Mouse (Mus musculus): ENCODE data around the gene Gck.
A peak's percentile ranks its signal among the peaks of the same experiment; 100 is the strongest.
"Not testable (repeated sequence)": the region's sequence is repeated elsewhere in the genome, so short reads cannot be mapped to it uniquely, and the experiment has no call there.

Gene Gck

DNA sequence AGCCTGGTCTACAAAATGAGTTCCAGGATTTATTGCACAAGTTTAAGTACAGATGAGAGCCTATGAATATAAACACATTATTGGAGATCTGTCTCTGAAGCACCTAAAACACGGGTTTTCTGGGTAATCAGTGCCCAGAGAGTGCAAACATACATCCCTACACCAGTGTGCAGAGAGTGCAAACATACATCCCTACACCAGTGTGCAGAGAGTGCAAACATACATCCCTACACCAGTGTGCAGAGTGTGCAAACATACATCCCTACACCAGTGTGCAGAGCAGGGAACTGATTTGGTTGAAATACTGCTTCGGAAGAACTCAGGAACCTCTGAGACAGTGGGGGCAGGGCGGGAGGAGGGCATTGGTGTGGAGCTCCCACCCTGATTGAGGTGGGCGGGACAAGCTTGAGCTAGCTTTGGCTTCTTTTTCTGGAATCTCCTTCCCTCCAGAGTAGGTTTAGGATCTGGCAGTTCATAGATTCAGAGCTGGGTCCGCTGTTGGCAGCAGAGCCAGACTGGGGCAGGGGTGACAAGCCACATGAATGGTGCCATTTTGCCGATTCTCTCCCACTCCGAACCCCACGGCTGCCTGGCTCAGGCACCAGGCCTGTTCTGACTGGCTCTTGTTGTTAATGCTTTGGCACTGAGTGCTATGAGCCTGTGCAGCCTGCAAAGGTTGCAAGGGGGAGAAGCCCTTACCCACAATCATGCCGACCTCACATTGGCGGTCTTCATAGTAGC lies 43.9 kb downstream of the Gck start:
- peak; percentile 32 for DNase-seq

- no peak for DNase-seq
Observed at GRCm38 (mm10) chr11:5904871-5905270, 45.0 kb downstream of the Gck start.

DNA sequence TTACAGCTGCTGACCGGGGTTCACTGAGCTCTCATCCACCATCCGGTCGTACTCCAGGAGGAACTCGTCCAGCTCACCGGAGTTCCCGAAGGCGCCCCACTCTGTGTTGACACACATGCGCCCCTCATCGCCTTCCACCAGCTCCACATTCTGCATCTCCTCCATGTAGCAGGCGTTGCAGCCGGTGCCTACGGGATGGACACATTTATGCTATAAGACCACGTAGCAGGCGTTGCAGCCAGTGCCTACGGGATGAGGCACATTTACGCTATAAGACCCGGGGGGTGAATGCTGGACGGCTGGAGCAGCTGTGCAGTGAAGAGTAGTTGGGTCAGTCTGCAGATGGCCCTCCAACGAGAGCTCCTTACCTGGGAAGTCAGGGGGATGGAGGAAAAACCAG lies 45.5 kb downstream of the Gck start:
- DNase-seq, result no peak

GRCm38 (mm10) chr11:5903844-5904243 lies 46.0 kb downstream of the Gck start:
- DNase-seq, result peak; percentile 35

DNA sequence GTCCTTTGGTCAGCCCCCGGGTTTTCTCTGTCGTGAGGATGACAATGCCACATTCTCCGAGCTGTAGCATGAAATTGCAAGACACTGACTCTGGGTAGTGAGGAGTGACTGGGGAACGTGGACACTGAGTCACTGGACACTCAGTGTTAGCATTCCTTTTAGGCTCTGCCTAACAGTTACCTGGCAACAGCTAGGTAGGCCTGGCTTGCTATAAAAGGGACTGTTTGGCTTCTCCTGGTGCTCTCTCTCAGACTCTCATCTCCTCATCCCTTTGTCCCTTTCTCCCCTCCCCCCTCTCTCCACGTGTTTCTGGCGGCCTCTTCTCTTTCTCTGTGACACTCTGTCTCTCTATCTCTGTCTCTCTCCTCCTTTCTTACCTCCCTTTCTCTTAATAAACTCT lies 47.5 kb downstream of the Gck start:
- no peak for DNase-seq

DNA sequence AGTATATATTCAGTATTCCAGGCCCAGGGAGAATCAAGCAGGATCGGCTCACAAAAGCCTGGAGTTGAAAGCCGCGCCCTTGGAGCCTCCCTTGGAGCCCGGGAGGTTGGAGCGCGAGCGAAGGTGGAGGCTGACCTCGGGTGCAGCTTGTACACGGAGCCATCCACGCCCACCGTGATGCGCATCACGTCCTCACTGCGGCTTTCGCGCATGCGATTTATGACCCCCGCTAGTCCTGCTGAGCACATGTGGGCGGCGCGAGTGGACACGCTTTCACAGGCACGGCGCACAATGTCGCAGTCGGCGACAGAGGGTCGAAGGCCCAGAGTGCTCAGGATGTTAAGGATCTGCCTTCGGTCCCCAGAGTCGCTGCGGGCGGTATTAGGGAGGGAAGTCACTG lies 47.9 kb downstream of the Gck start:
- peak; percentile 66 for DNase-seq

DNA sequence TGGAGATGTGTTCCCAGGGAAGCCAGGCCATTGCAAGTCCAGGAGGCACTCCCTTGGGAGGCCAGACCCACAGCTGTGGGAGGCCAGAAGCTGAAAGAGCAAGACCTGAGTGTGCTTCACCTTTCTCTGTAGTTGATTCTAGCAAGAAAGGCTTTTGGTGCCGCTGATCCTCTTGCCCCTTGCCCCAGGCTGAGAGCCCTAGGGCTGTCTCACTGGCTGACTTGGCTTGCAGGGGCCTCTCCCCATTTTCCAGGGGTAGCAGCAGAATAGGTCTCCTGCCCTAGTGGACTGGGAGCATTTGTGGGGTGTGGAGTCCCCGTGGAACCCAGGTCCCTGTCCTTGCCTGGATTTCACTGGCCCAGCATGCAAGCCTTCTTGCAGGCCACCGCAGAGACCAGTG lies 48.6 kb downstream of the Gck start:
- no peak for DNase-seq

DNA sequence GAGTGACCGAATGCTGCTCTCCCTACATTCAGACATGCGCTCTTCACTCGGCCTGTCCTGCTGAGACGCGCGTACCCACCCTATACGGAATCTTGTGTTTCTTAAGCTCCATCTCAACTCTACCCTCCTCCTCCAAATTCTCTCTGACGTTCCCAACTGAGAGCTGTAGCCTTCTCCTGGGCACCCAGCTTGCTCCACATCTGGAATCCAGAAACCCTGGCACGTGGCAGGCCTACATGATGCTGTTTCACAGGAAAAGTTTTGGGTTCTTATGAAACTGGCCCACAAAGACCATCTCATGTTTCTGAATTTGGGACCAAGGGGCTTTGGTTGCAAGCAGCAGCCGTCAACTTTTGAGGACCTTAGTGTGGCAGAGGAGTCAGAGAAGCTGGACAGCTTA lies 50.6 kb downstream of the Gck start:
- no peak for DNase-seq

GRCm38 (mm10) chr11:5898531-5898930 lies 51.4 kb downstream of the Gck start, which contains the start of gene Myl7:
Myl7 (minus strand) TSS chr11:5898782.
- DNase-seq, result no peak

- no peak for DNase-seq
Observed at GRCm38 (mm10) chr11:5897839-5898238, 52.0 kb downstream of the Gck start.

DNA sequence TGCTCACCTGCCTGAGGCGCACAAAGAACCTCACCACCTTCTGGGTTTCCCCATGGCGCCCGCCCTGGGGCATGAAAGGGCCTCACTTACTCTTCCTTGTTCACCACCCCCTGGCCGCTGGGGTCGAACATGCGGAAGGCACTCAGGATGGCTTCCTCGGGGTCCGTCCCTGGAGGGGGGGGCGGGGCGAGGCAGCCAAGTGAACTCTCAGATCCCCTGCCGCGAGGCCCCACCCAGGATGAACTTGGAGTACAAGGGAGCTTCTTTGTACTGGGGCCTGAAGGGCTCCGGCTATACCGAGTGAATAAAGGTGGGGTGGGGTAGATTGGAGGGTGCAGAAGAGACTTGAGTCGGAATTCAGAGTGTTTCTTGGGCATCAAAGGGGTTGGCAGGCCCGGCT lies 52.7 kb downstream of the Gck start:
- DNase-seq, result no peak

DNA sequence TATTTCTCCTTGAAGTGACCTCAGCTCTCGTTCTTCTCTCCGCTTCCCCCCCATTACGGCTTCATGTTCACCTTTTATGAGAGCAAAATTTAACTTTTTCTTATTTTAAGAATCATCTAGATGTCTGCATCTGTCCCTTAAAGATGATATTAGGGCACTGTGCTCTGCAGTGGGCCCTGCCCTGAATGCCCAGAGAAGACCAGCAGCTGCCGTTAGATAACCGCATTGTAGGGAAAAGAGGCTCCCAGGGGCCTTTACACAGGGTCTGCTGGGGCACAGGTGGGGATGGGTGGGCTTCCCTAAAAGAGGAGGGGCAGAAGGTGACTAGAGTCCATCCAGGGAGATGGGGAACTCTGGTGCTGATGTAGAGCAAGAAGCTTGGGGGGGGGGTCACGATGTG lies 56.1 kb downstream of the Gck start:
- DNase-seq, result no peak

GRCm38 (mm10) chr11:5892810-5893368 lies 57.0 kb downstream of the Gck start:
- no peak for DNase-seq

- no peak for DNase-seq
Observed at GRCm38 (mm10) chr11:5892151-5892591, 57.7 kb downstream of the Gck start.

DNA sequence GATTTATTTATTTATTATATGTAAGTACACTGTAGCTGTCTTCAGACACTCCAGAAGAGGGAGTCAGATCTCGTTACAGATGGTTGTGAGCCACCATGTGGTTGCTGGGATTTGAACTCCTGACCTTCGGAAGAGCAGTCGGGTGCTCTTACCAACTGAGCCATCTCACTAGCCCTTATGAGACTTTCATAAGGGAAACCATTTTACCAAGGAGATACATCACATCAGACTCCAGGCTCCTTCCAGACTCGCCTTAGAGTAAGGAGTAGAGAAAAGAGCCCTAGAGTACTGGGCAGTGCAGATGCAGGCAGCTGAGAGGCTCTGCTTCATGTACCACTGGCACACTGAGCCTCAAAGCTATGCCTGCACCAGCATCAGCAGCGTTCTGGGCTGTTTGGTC lies 61.3 kb downstream of the Gck start:
- DNase-seq, result not testable (repeated sequence)

- DNase-seq, result no peak
Observed at GRCm38 (mm10) chr11:5887250-5887649, 62.6 kb downstream of the Gck start.

DNA sequence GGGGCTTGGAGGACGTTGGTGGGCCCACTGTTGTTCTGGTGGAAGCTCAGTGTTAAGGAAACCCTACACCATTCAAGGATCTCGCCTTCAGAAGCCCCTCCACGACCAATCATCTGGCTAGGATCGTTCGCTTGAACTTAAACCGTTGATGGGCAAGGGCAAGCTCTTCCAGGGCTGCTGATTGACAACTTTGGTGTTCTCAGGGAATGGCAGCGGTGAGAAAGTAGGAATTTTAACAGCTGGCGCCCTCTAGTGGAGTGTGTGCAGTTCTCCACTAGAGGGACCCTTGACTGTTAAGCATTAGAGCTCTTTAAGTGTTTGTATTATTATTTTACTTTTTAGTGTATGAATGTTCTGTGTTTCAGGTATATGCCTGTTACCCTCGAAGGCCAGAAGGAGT lies 63.7 kb downstream of the Gck start:
- DNase-seq, result peak; percentile 58

GRCm38 (mm10) chr11:5882518-5882917 lies 67.4 kb downstream of the Gck start:
- DNase-seq, result no peak

- DNase-seq, result peak; percentile 36
Observed at GRCm38 (mm10) chr11:5879905-5880304, 70.0 kb downstream of the Gck start.

DNA sequence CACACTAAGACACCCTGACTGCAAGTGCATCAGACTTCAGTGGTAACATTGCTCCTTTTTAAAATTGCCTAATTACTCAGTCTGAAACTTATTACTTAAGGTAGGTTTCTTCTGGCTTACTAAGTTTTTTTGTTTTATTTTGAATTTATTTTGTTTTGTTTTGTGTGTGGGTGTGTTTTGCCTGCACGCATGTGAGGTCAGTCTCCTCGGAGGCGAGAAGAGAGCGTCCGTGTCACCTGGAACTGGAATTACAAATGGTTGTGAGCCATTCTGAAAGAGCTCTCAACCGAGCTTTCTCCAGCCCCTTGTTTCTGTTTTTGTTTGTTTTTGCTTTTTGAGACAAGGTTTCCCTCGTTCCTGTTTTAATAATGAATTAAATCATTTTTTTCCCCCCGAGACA lies 71.2 kb downstream of the Gck start:
- DNase-seq, result no peak

GRCm38 (mm10) chr11:5877921-5878526 lies 71.9 kb downstream of the Gck start, which contains the start of gene Pold2:
Pold2 (minus strand) TSS chr11:5878292.
- peak; percentile 98 for DNase-seq

- DNase-seq, result no peak
Observed at GRCm38 (mm10) chr11:5877421-5877820, 72.5 kb downstream of the Gck start.

- DNase-seq, result no peak
Observed at GRCm38 (mm10) chr11:5873192-5873591, 76.7 kb downstream of the Gck start.

DNA sequence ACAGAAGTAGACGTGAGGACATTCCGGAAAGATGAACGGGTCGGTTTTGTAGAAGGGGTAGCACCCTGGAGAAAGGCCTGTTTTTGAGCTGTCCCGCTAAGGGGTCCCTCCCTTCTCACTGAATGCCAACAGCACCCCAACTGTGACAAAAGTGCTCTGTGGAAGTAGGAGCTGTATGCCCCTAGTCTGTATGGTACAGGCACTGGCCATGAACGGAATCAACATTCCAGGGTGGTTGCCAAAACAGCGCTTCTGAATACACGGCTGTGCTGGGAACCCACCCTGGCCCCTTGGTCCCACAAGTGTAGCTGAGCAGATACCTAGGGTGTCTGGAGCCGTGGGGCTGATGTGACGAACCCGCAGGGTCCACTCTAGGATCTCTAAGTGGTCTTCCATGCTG lies 77.2 kb downstream of the Gck start:
- DNase-seq, result no peak

Measured in right cerebral cortex, adult 18-20 months (tissue).